Mouse (Mus musculus): ENCODE data around the gene Bcar1.

GRCm38 (mm10) chr8:111773057-111773456 lies 29.4 kb upstream of the Bcar1 start:
- no peak for TF ChIP-seq POLR2A (IDR thresholded peaks at IDR 0.05; ENCODE audit: insufficient read depth, low read depth, low read length)
- TF ChIP-seq CTCF (IDR thresholded peaks at IDR 0.05): no peak
- TF ChIP-seq EP300 (IDR thresholded peaks at IDR 0.05; ENCODE audit: insufficient read depth, low read depth, low read length): no peak
